Mouse (Mus musculus) olfactory bulb, adult 2 months (tissue): ENCODE measurements around the gene Dyrk1a.

Experiments used
- CTCF ChIP-seq: fragments of 200-500 bp; IDR thresholded peaks from 2 replicates; pipeline ENCODE4 v1.5.1; 2012; ENCODE audit warnings: low read depth, mild to moderate bottlenecking, low read length, moderate library complexity; ENCODE audit not compliant: insufficient read depth
- POLR2A ChIP-seq: fragments of 200-500 bp; IDR thresholded peaks from 2 replicates; pipeline ENCODE4 v1.6.1; 2012; ENCODE audit warnings: mild to moderate bottlenecking, low read depth, low read length, moderate library complexity; ENCODE audit not compliant: insufficient read depth

DNA sequence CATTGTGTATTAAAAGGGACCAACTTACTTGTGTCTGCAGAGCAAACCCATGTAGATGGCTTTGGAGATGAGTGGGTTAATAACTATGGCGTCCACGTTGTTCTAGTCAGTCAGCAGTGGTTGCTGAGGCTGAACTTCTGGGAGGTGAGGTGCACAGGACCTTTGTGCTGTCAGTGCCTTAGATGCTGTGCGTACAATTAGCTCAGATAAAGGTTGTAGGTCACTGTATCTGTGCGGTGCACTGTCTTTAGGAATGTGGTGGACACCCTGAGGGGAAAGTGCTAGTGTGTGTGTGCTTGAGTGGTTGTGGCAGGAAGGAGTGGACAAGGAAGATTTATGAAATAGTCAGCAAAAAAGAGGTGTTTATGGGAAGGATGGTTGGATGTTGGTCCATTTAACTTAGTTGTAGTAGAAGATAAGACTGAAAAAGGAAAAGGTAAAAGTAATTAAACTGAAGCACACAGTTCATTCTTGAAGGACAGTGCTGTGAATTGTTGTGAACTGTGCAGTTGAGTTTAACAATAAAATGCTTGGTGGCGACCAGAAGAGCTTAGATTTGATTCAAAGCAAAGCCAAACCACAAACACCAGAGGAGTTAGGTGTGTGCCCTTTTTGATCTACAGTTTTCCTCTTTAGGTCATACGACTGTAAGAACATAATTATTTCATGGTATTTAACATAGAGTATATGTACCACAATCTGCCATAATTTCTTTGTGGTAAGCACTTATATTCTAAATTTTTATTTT, 30.3 kb downstream of the Dyrk1a start:
- no peak for TF ChIP-seq CTCF
- TF ChIP-seq POLR2A, result no peak
